Mouse (Mus musculus) liver, adult 2 months (tissue): ENCODE measurements at regions not wholly inside any gene's neighbourhood (a gene's known extent, or its start where the extent isn't known, plus 50 kb on each side); places are given as distances from the start of the nearest gene placed in this dataset.

ENCODE experiments used
- DNase-seq: peaks from one replicate; pipeline ENCODE4 v3.0.0-alpha.2; 2011; ENCODE audit warnings: low read depth, low spot score; ENCODE audit errors: extremely low read depth
- H3K27ac ChIP-seq: fragments of 200-500 bp; replicated peaks from 2 replicates; pipeline ENCODE4 v1.5.1; 2012; ENCODE audit warnings: low read depth, mild to moderate bottlenecking, control low read depth, inconsistent platforms, low read length; ENCODE audit not compliant: insufficient read depth
- H3K27me3 ChIP-seq: fragments of 200-500 bp; 2 replicates; pipeline ENCODE4 v1.6.1; 2012; ENCODE audit warnings: mild to moderate bottlenecking, moderate library complexity, low read length, inconsistent platforms; ENCODE audit not compliant: control insufficient read depth, insufficient read depth
- H3K36me3 ChIP-seq: fragments of 200-500 bp; 2 replicates; pipeline ENCODE4 v1.6.1; 2012; ENCODE audit warnings: low read length, inconsistent platforms; ENCODE audit not compliant: control insufficient read depth, insufficient read depth
- H3K4me1 ChIP-seq: fragments of 200-500 bp; 2 replicates; pipeline ENCODE4 v1.6.1; 2011; ENCODE audit warnings: low read length; ENCODE audit not compliant: control insufficient read depth, insufficient read depth
- H3K4me3 ChIP-seq: fragments of 200-500 bp; 2 replicates; pipeline ENCODE4 v1.5.1; 2011; ENCODE audit warnings: low read depth, mild to moderate bottlenecking, control low read depth, low read length, moderate library complexity; ENCODE audit not compliant: insufficient read depth
- H3K79me2 ChIP-seq: fragments of 200-500 bp; 2 replicates; pipeline ENCODE4 v1.6.1; 2012; ENCODE audit warnings: inconsistent platforms, mild to moderate bottlenecking, low read length, moderate library complexity; ENCODE audit not compliant: control insufficient read depth, insufficient read depth
- H3K9ac ChIP-seq: fragments of 200-500 bp; 2 replicates; pipeline ENCODE4 v1.6.1; 2012; ENCODE audit warnings: low read depth, mild to moderate bottlenecking, control low read depth, inconsistent platforms, low read length
- CTCF ChIP-seq: fragments of 200-500 bp; IDR thresholded peaks from 2 replicates; pipeline ENCODE4 v1.5.1; 2011; ENCODE audit warnings: low read depth, low read length, control low read depth
- POLR2A ChIP-seq: fragments of 200-500 bp; IDR thresholded peaks from 2 replicates; pipeline ENCODE4 v1.6.1; 2011; ENCODE audit warnings: low read length, control low read depth; ENCODE audit not compliant: insufficient read depth; ENCODE audit errors: extremely low read depth
- WGBS: fragments of 180-500 bp; shearing (Covaris S2); methylation state at CpG from one replicate; pipeline ENCODE4 v1.1.7; 2018; 5-methylcytosine and 5-hydroxymethylcytosine counted together

DNA sequence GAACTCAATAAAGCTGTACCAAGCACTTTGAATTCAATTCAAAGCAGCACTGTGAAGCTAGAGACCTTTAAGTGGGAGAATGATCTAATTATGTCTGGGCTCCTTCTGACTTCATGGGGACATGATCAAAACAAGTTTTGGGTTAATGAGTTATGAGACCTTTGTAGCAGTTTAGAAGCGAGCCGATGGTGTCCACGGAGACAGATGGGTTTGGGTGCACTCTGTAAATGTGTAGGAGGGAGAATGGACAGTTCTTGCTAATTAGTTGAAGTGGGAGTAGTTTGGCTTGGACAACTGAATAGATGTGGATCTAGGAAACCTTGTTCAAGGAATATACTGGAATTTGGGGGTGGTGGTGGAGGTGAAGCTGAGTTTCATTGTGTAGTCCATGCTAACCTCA, 186.3 kb upstream of the Cldn34b3 start:
- no peak for DNase-seq
- TF ChIP-seq CTCF (no peak), POLR2A (no peak)
- 73% methylated on average over 3 of the region's 3 CpGs for WGBS
- Histone ChIP-seq H3K4me1 (no peaks in the 10 kb centered on the region), H3K27me3 (no peaks in the 10 kb centered on the region), H3K9ac (no peak overlapping the region), H3K27ac (no peak overlapping the region), H3K36me3 (no peaks in the 10 kb centered on the region), H3K79me2 (no peaks in the 10 kb centered on the region), H3K4me3 (no peak overlapping the region)

DNA sequence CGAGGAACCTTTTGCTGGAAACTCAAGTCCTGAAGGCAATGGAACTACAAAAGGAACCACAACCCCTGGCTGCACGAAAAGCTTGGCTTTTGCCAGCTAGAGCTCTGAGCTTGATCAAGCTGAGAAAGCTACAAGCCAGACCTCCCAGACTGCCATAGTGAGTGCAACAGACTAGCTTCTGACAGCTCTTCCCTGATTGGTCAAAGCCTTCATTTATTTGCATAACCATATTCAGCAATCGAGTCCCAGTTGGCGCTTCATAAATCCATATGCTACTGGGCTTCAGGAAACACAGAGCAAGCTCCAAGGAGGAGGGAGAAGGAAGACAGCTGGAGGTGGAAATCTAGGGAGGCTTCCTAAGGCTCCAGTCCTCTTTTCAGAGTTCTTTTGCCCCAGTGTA, 181.4 kb upstream of the Cldn34b3 start:
- DNase-seq, result no peak
- Histone ChIP-seq H3K79me2 (no peaks in the 10 kb centered on the region), H3K27ac (no peak overlapping the region), H3K27me3 (no peaks in the 10 kb centered on the region), H3K4me3 (no peak overlapping the region), H3K4me1 (no peaks in the 10 kb centered on the region), H3K9ac (no peak overlapping the region), H3K36me3 (no peaks in the 10 kb centered on the region)
- TF ChIP-seq CTCF, result no peak
- TF ChIP-seq POLR2A, result no peak
- 79% methylated on average over 4 of the region's 4 CpGs for WGBS

DNA sequence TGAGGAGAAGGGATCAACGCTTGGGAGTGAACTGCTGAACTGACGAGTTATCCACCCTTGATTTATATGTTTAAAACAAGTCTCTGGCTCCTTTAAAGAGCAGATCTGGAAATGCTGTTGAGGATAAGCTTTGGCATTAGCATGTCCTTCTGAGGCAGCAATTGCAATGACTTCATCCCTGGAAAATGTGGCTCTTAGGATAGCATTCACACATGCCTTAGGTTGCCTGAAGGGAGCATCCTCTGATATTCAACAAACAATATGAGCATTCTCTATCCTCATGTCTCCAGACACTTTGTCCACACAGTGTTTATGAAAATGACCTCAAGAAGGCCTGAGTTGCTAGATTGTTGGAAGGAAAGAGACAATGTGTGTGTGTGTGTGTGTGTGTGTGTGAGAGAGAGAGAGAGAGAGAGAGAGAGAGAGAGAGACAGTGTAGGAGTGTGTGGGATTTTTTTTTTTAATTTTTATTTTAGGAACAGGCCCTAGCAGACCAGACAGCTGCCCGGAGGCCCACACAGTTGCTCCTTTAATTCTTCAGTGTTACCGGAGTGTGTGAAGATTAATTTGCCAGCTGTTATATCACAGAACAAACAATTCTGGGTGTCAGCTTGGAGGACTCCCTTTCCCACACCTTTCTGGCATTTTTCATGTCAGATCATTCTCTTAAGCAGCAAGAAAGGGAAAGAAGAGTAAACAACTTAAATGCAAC, 153.2 kb upstream of the Cldn34b3 start:
- Histone ChIP-seq H3K4me3 (no peak overlapping the region), H3K4me1 (no peaks in the 10 kb centered on the region), H3K27me3 (no peaks in the 10 kb centered on the region), H3K27ac (no peak overlapping the region), H3K9ac (no peak overlapping the region), H3K79me2 (no peaks in the 10 kb centered on the region), H3K36me3 (no peaks in the 10 kb centered on the region)
- 82% methylated on average over 4 of the region's 4 CpGs for WGBS
- DNase-seq, result no peak
- no peak for TF ChIP-seq POLR2A

DNA sequence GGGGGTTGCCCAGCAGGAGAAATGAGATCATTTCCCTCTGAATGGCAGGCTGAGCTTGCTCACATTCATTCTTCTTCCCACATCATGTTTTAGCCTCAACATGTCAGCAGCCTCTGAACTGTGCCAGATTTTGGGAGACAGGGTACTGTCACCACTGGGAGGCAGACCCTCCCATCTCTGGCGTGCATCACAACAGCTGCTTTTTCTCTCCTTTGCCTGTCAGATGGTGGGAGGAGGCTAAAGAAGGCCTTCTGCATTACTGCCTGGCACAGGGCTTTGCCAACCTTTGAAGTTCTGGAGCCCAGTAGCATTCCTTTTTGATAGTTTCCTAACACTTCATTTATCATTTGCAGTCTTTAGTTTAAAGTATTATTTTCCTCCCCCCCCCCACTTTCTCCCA, 148.0 kb upstream of the Cldn34b3 start:
- WGBS, result 68% methylated on average over 1 of the region's 1 CpGs
- no peak for TF ChIP-seq POLR2A
- DNase-seq, result no peak
- no peak overlapping the region for H3K9ac ChIP-seq
- no peaks in the 10 kb centered on the region for H3K36me3 ChIP-seq
- no peaks in the 10 kb centered on the region for H3K27me3 ChIP-seq
- H3K4me3 ChIP-seq, result no peak overlapping the region
- no peaks in the 10 kb centered on the region for H3K4me1 ChIP-seq
- H3K79me2 ChIP-seq, result no peaks in the 10 kb centered on the region
- H3K27ac ChIP-seq, result no peak overlapping the region

DNA sequence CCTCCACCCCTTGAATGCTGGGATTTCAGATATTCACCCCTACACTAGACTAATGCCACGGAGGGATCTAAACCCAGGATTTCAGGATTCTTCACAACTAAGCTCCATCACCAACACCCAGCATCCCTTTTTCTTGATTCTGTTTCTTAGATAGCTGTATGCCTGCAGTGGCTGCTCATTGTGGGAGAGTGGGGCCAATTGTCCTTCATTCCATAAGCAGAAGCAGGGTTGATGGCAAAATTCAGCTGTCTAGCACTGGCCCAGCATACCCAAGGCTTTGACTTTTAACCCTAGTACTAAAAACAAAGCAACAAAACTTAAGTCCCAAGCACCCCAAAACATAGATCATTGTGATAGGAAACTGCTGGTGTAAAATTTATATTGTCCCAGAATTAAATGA, 147.5 kb upstream of the Cldn34b3 start:
- no peak for TF ChIP-seq POLR2A
- TF ChIP-seq CTCF, result no peak
- no peak overlapping the region for H3K9ac ChIP-seq
- no peak for DNase-seq
- no peaks in the 10 kb centered on the region for H3K79me2 ChIP-seq
- H3K27me3 ChIP-seq, result no peaks in the 10 kb centered on the region
- no peaks in the 10 kb centered on the region for H3K36me3 ChIP-seq
- 84% methylated on average over 1 of the region's 1 CpGs for WGBS
- no peak overlapping the region for H3K4me3 ChIP-seq
- H3K4me1 ChIP-seq, result no peaks in the 10 kb centered on the region
- H3K27ac ChIP-seq, result no peak overlapping the region

DNA sequence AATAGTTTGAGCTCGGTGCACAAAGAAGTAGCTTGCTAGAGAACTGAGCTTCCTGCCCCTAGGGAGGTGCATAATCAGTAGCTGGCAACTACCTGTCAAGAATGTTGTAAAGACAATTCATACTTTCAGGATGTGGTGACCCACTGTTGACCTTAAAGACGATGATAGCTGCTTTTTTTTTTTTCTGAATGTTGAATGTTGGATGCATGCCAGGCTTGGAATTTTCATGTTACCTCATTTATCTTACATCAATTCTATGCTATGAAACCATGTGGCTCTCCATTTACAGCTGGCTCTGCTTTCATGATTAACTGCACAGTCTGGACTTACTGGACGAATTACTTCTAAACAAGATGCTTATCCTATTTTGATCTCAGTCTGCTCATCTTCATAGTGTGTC, 143.2 kb upstream of the Cldn34b3 start:
- TF ChIP-seq CTCF, result no peak
- TF ChIP-seq POLR2A, result no peak
- Histone ChIP-seq H3K27me3 (no peaks in the 10 kb centered on the region), H3K9ac (no peak overlapping the region), H3K4me3 (no peak overlapping the region), H3K36me3 (no peaks in the 10 kb centered on the region), H3K79me2 (no peaks in the 10 kb centered on the region), H3K27ac (no peak overlapping the region), H3K4me1 (no peaks in the 10 kb centered on the region)
- no peak for DNase-seq
- 49% methylated on average over 3 of the region's 3 CpGs for WGBS
